In the genomic region with DNA sequence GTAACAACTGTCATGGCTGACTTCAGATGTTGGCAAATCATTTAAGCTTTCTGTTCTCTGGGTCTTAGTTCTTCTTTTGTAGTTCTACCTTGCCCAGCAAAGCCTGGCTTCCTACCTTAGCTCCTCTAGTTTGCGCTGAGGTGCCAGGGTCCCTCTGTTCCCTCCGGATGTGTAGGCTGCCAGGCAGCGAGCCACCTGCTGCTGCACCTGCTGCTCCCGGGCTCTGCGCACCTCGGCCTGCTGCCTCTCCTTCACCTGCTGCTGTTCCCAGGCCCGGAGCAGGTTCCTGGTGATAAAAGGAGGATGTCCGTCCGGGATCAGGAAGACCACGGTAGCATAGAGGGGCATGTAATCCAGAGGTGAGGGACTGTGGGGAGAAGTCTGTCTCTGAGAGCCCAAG, we compare ENCODE assay signal across 25 mouse cellular contexts. TPM values are rescaled to one million over a fixed set of nuclear protein-coding genes. Genes with fewer than 3 reads are reported as not detected.
A peak's percentile ranks its signal among the peaks of the same experiment; 100 is the strongest.
DNase-seq lines count a peak whose midpoint lies in the region; ATAC-seq and TF ChIP-seq lines count a peak whose summit lies in the region.
"Had no signal": no experiment of that assay in that cellular context is flagged by ENCODE, and none has a peak within 500 bp of the region (broad histone marks: within the 10 kb centered on the region; RNA-seq: fewer than 3 reads in every experiment).

No protein-coding gene starts in this region.

- 57% methylated on average over 10 of the region's 10 CpGs for WGBS in embryonic facial prominence, embryonic 11.5 days
- WGBS in embryonic facial prominence, embryonic 10.5 days, result 57% methylated on average over 10 of the region's 10 CpGs
- 56% methylated on average over 10 of the region's 10 CpGs for WGBS in midbrain, embryonic 11.5 days
- WGBS in midbrain, embryonic 13.5 days, result 58% methylated on average over 10 of the region's 10 CpGs

- no peak for TF ChIP-seq POLR2A in myocyte (IDR thresholded peaks at IDR 0.05; ENCODE audit: insufficient read length, low read depth)

- no peaks in the 10 kb centered on the region; the same call in 1 of the 2 replicates for H3K27me3 ChIP-seq in embryonic facial prominence, embryonic 11.5 days (ENCODE audit: control insufficient read depth, insufficient read depth, low read length)
- H3K27me3 ChIP-seq in embryonic facial prominence, embryonic 10.5 days (replicated peaks; ENCODE audit: low read depth, poor library complexity, severe bottlenecking), result no peaks in the 10 kb centered on the region
- H3K27me3 ChIP-seq in midbrain, embryonic 11.5 days (ENCODE audit: control insufficient read depth, insufficient read depth, low read length), result no peaks in the 10 kb centered on the region
- H3K27me3 ChIP-seq in midbrain, embryonic 13.5 days, result no peaks in the 10 kb centered on the region
- no peaks in the 10 kb centered on the region for H3K27me3 ChIP-seq in myocyte (ENCODE audit: control insufficient read depth, insufficient read depth, insufficient read length)
- H3K27me3 ChIP-seq: embryonic facial prominence, embryonic 13.5 days; forebrain, embryonic 13.5 days; heart, embryonic 15.5 days; hindbrain, embryonic 15.5 days; kidney, embryonic 15.5 days; neural tube, embryonic 12.5 days; Patski had no signal

- no peak overlapping the region for H3K27ac ChIP-seq in embryonic facial prominence, embryonic 11.5 days (replicated peaks; ENCODE audit: low read depth, low read length)
- no peak overlapping the region for H3K27ac ChIP-seq in embryonic facial prominence, embryonic 10.5 days (replicated peaks)
- no peak overlapping the region for H3K27ac ChIP-seq in midbrain, embryonic 11.5 days (ENCODE audit: low read depth, low read length)
- no peak overlapping the region for H3K27ac ChIP-seq in midbrain, embryonic 13.5 days
- H3K27ac ChIP-seq: embryonic facial prominence, embryonic 13.5 days; forebrain, embryonic 13.5 days; gastrocnemius, adult 2 months; heart, embryonic 15.5 days; hindbrain, embryonic 15.5 days; kidney, embryonic 15.5 days; left cerebral cortex, adult 2 months; macrophage; neural tube, embryonic 12.5 days had no signal

- no peaks in the 10 kb centered on the region for H3K9me3 ChIP-seq in embryonic facial prominence, embryonic 11.5 days (replicated peaks; ENCODE audit: control insufficient read depth, low read length)
- no peaks in the 10 kb centered on the region for H3K9me3 ChIP-seq in embryonic facial prominence, embryonic 10.5 days
- H3K9me3 ChIP-seq in midbrain, embryonic 11.5 days (ENCODE audit: control insufficient read depth, low read length), result no peaks in the 10 kb centered on the region
- no peaks in the 10 kb centered on the region for H3K9me3 ChIP-seq in midbrain, embryonic 13.5 days
- H3K9me3 ChIP-seq: embryonic facial prominence, embryonic 13.5 days; forebrain, embryonic 13.5 days; heart, embryonic 15.5 days; hindbrain, embryonic 15.5 days; kidney, embryonic 15.5 days; neural tube, embryonic 12.5 days had no signal

- no peak for ATAC-seq in embryonic facial prominence, embryonic 11.5 days (replicated peaks; ENCODE audit: insufficient number of reproducible peaks, low FRiP score, low TSS enrichment, low read depth)
- no peak for ATAC-seq in midbrain, embryonic 11.5 days (ENCODE audit: low FRiP score)
- ATAC-seq in midbrain, embryonic 13.5 days, result no peak
- ATAC-seq: forebrain, embryonic 13.5 days; Patski had no signal

- no peak overlapping the region for H3ac ChIP-seq in myocyte (ENCODE audit: control insufficient read depth, insufficient read length)

- peaks cover 4% of the 10 kb centered on the region for H3K79me2 ChIP-seq in myocyte (ENCODE audit: control insufficient read depth, insufficient read depth)

- 0 out of 2 replicates have a peak overlapping the region, but pooled peaks have one; percentile 9 for H3K9ac ChIP-seq in embryonic facial prominence, embryonic 11.5 days (replicated peaks; ENCODE audit: low read length)
- no peak overlapping the region for H3K9ac ChIP-seq in midbrain, embryonic 11.5 days (ENCODE audit: low read length)
- H3K9ac ChIP-seq in midbrain, embryonic 13.5 days (replicated peaks), result no peak overlapping the region
- H3K9ac ChIP-seq: embryonic facial prominence, embryonic 13.5 days; forebrain, embryonic 13.5 days; heart, embryonic 15.5 days; hindbrain, embryonic 15.5 days; kidney, embryonic 15.5 days; neural tube, embryonic 12.5 days had no signal

- no peak for DNase-seq in embryonic facial prominence, embryonic 11.5 days (ENCODE audit: low spot score)
- DNase-seq in embryonic facial prominence, embryonic 10.5 days (ENCODE audit: low spot score), result no peak
- DNase-seq in midbrain, embryonic 11.5 days (ENCODE audit: low spot score, missing footprints), result peak; percentile 23
- DNase-seq in cerebellum, adult 9-10 months, result peak; percentile 73
- DNase-seq in layer of hippocampus, adult 9-10 months (ENCODE audit: low spot score), result no peak
- DNase-seq: adrenal gland, adult 2 months; gastrocnemius, adult 2 months; heart, postnatal 36 days; kidney, adult 11 months; retina, postnatal 1 day; thymus, postnatal 25 days had no signal

- peaks cover 5% of the 10 kb centered on the region for H3K4me1 ChIP-seq in embryonic facial prominence, embryonic 11.5 days (ENCODE audit: control insufficient read depth, insufficient read depth, low read length)
- peaks cover 18% of the 10 kb centered on the region for H3K4me1 ChIP-seq in embryonic facial prominence, embryonic 10.5 days
- peaks cover 10% of the 10 kb centered on the region for H3K4me1 ChIP-seq in midbrain, embryonic 11.5 days (ENCODE audit: control insufficient read depth, insufficient read depth, low read length)
- H3K4me1 ChIP-seq in midbrain, embryonic 13.5 days (replicated peaks), result peaks cover 17% of the 10 kb centered on the region

- no peaks in the 10 kb centered on the region for H3K36me3 ChIP-seq in embryonic facial prominence, embryonic 11.5 days (replicated peaks; ENCODE audit: control insufficient read depth, insufficient read depth, low read depth, low read length)
- H3K36me3 ChIP-seq in embryonic facial prominence, embryonic 10.5 days (replicated peaks), result no peaks in the 10 kb centered on the region
- no peaks in the 10 kb centered on the region for H3K36me3 ChIP-seq in midbrain, embryonic 11.5 days (ENCODE audit: control insufficient read depth, insufficient read depth, low read length)
- no peaks in the 10 kb centered on the region for H3K36me3 ChIP-seq in midbrain, embryonic 13.5 days
- no peaks in the 10 kb centered on the region for H3K36me3 ChIP-seq in myocyte (ENCODE audit: control insufficient read depth, insufficient read depth)
- H3K36me3 ChIP-seq: embryonic facial prominence, embryonic 13.5 days; heart, embryonic 15.5 days; hindbrain, embryonic 15.5 days; kidney, embryonic 15.5 days; neural tube, embryonic 12.5 days had no signal

- H3K4me3 ChIP-seq in embryonic facial prominence, embryonic 11.5 days (ENCODE audit: low read depth, low read length), result no peak overlapping the region
- no peak overlapping the region for H3K4me3 ChIP-seq in embryonic facial prominence, embryonic 10.5 days
- no peak overlapping the region for H3K4me3 ChIP-seq in midbrain, embryonic 11.5 days (ENCODE audit: low read depth, low read length)
- H3K4me3 ChIP-seq in midbrain, embryonic 13.5 days (replicated peaks), result no peak overlapping the region
- no peak overlapping the region for H3K4me3 ChIP-seq in myocyte
- H3K4me3 ChIP-seq: embryonic facial prominence, embryonic 13.5 days; erythroblast, embryonic 14.5 days; forebrain, embryonic 13.5 days; gastrocnemius, adult 2 months; heart, embryonic 15.5 days; hindbrain, embryonic 15.5 days; kidney, embryonic 15.5 days; left cerebral cortex, adult 2 months; neural tube, embryonic 12.5 days had no signal

- no peak overlapping the region for H3K4me2 ChIP-seq in embryonic facial prominence, embryonic 11.5 days (ENCODE audit: low read depth, low read length)
- H3K4me2 ChIP-seq in midbrain, embryonic 11.5 days, result no peak overlapping the region
- H3K4me2 ChIP-seq in midbrain, embryonic 13.5 days (replicated peaks), result no peak overlapping the region
- H3K4me2 ChIP-seq in myocyte (ENCODE audit: low read depth), result no peak overlapping the region
- H3K4me2 ChIP-seq: embryonic facial prominence, embryonic 13.5 days; forebrain, embryonic 13.5 days; heart, embryonic 15.5 days; hindbrain, embryonic 15.5 days; kidney, embryonic 15.5 days; neural tube, embryonic 12.5 days had no signal

RNA-seq across cellular contexts. Expression of gene Sart1, which starts 5.7 kb away (rescaled TPM):
- polyA plus RNA-seq in embryonic facial prominence, embryonic 11.5 days (2014; fragmentation: Nextera tagmentation; extraction: Ambion mirVana), result 72.9 and 76.1 TPM in 2 replicates
- polyA plus RNA-seq in embryonic facial prominence, embryonic 10.5 days (2016; fragmentation: Nextera tagmentation; extraction: Ambion mirVana), result 89.4 and 96.6 TPM in 2 replicates
- 74.0 and 81.0 TPM in 2 replicates for polyA plus RNA-seq in midbrain, embryonic 11.5 days (2014; fragmentation: Nextera tagmentation; extraction: Ambion mirVana)
- polyA plus RNA-seq in midbrain, embryonic 13.5 days (2015; fragmentation: Nextera tagmentation; extraction: Ambion mirVana), result 74.3 and 78.8 TPM in 2 replicates
- 55.6 TPM for polyA plus RNA-seq in myocyte (2012; fragmentation: generic; extraction: Trizol)

RNA-seq across cellular contexts. Expression of gene Tsga10ip, which starts 8.2 kb away (rescaled TPM):
- 0.15 and 0.36 TPM in 2 replicates for polyA plus RNA-seq in embryonic facial prominence, embryonic 11.5 days (2014; fragmentation: Nextera tagmentation; extraction: Ambion mirVana)
- 0.28 and 0.72 TPM in 2 replicates for polyA plus RNA-seq in embryonic facial prominence, embryonic 10.5 days (2016; fragmentation: Nextera tagmentation; extraction: Ambion mirVana)
- polyA plus RNA-seq in midbrain, embryonic 11.5 days (2014; fragmentation: Nextera tagmentation; extraction: Ambion mirVana), result not detected in 2 replicates
- 0.32 and 0.55 TPM in 2 replicates for polyA plus RNA-seq in midbrain, embryonic 13.5 days (2015; fragmentation: Nextera tagmentation; extraction: Ambion mirVana)
- 0.37 TPM for polyA plus RNA-seq in myocyte (2012; fragmentation: generic; extraction: Trizol)
- polyA plus RNA-seq: adrenal gland, adult 2 months; embryonic facial prominence, embryonic 13.5 days; erythroblast, embryonic 14.5 days; frontal cortex, adult 2 months; hindbrain, embryonic 15.5 days; liver, adult 2 months; macrophage had no signal

RNA-seq across cellular contexts. Expression of gene Banf1, which starts 27.2 kb away (rescaled TPM):
- polyA plus RNA-seq in embryonic facial prominence, embryonic 11.5 days (2014; fragmentation: Nextera tagmentation; extraction: Ambion mirVana), result 464 and 487 TPM in 2 replicates
- polyA plus RNA-seq in embryonic facial prominence, embryonic 10.5 days (2016; fragmentation: Nextera tagmentation; extraction: Ambion mirVana), result 570 and 593 TPM in 2 replicates
- 477 and 512 TPM in 2 replicates for polyA plus RNA-seq in midbrain, embryonic 11.5 days (2014; fragmentation: Nextera tagmentation; extraction: Ambion mirVana)
- 366 and 375 TPM in 2 replicates for polyA plus RNA-seq in midbrain, embryonic 13.5 days (2015; fragmentation: Nextera tagmentation; extraction: Ambion mirVana)
- polyA plus RNA-seq in myocyte (2012; fragmentation: generic; extraction: Trizol), result 337 TPM

RNA-seq across cellular contexts. Expression of gene Eif1ad, which starts 27.6 kb away (rescaled TPM):
- polyA plus RNA-seq in embryonic facial prominence, embryonic 11.5 days (2014; fragmentation: Nextera tagmentation; extraction: Ambion mirVana), result 58.2 and 63.7 TPM in 2 replicates
- polyA plus RNA-seq in embryonic facial prominence, embryonic 10.5 days (2016; fragmentation: Nextera tagmentation; extraction: Ambion mirVana), result 90.4 and 93.7 TPM in 2 replicates
- 68.1 and 73.9 TPM in 2 replicates for polyA plus RNA-seq in midbrain, embryonic 11.5 days (2014; fragmentation: Nextera tagmentation; extraction: Ambion mirVana)
- polyA plus RNA-seq in midbrain, embryonic 13.5 days (2015; fragmentation: Nextera tagmentation; extraction: Ambion mirVana), result 63.7 and 64.0 TPM in 2 replicates
- polyA plus RNA-seq in myocyte (2012; fragmentation: generic; extraction: Trizol), result 52.9 TPM

RNA-seq across cellular contexts. Expression of gene Drap1, which starts 30.6 kb away (rescaled TPM):
- polyA plus RNA-seq in embryonic facial prominence, embryonic 11.5 days (2014; fragmentation: Nextera tagmentation; extraction: Ambion mirVana), result 204 and 213 TPM in 2 replicates
- 222 and 242 TPM in 2 replicates for polyA plus RNA-seq in embryonic facial prominence, embryonic 10.5 days (2016; fragmentation: Nextera tagmentation; extraction: Ambion mirVana)
- 187 and 204 TPM in 2 replicates for polyA plus RNA-seq in midbrain, embryonic 11.5 days (2014; fragmentation: Nextera tagmentation; extraction: Ambion mirVana)
- polyA plus RNA-seq in midbrain, embryonic 13.5 days (2015; fragmentation: Nextera tagmentation; extraction: Ambion mirVana), result 303 and 313 TPM in 2 replicates
- 481 TPM for polyA plus RNA-seq in myocyte (2012; fragmentation: generic; extraction: Trizol)

Comparison
In these comparisons a context has a peak if more than half of its experiments do, and no peak if none do; other contexts are left out.
1. DNase-seq: peak in midbrain, embryonic 11.5 days (single experiment) and cerebellum, adult 9-10 months (single experiment); none in embryonic facial prominence, embryonic 11.5 days (single experiment), embryonic facial prominence, embryonic 10.5 days (single experiment) and layer of hippocampus, adult 9-10 months (single experiment).